Mouse (Mus musculus) lung, adult 2 months (tissue): Measurements from ENCODE around the gene Rcan2. TPM values are rescaled to one million over a fixed set of nuclear protein-coding genes. Genes with fewer than 3 reads are reported as not detected.

ENCODE experiments used
- DNase-seq: peaks from one replicate; pipeline ENCODE4 v3.0.0; 2022
- H3K4me1 ChIP-seq: fragments of 200-500 bp; 2 replicates; pipeline ENCODE4 v1.6.1; 2011; ENCODE audit warnings: low read length; ENCODE audit not compliant: control insufficient read depth, insufficient read depth
- H3K4me3 ChIP-seq: fragments of 200-500 bp; replicated peaks from 2 replicates; pipeline ENCODE3; 2011; ENCODE audit warnings: low read depth, mild to moderate bottlenecking, control low read depth, low read length; ENCODE audit errors: extremely low read depth
- CTCF ChIP-seq: fragments of 200-500 bp; IDR thresholded peaks from 2 replicates; pipeline ENCODE4 v1.5.1; 2011; ENCODE audit warnings: mild to moderate bottlenecking, low read length, control low read depth; ENCODE audit not compliant: insufficient read depth
- POLR2A ChIP-seq: fragments of 200-500 bp; IDR thresholded peaks from 2 replicates; pipeline ENCODE4 v1.6.1; 2011; ENCODE audit warnings: low read depth, mild to moderate bottlenecking, control low read depth, low read length, borderline replicate concordance; ENCODE audit errors: extremely low read depth
- WGBS: fragments of 180-500 bp; shearing (Covaris S2); methylation state at CpG from one replicate; pipeline ENCODE4 v1.1.7; 2018; 5-methylcytosine and 5-hydroxymethylcytosine counted together
- polyA plus RNA-seq: library from polyadenylated mRNA; depleted of rRNA; stranded (reverse); fragments of >200 nt; gene quantifications from 2 replicates; pipeline ENCODE4 v1.2.3, GENCODE M21; 2012

The Rcan2 gene
- polyA plus RNA-seq, 1 experiment: 19.4 TPM

- 60% methylated on average over 2 of the region's 2 CpGs for WGBS
- TF ChIP-seq CTCF: no peak
- TF ChIP-seq POLR2A: no peak
- H3K4me3 ChIP-seq: no peak overlapping the region
- DNase-seq: no peak
- no peaks in the 10 kb centered on the region for H3K4me1 ChIP-seq
Measured at GRCm38 (mm10) chr17:44025011-44025410, 223.9 kb downstream of the Rcan2 start.

GRCm38 (mm10) chr17:44025935-44026334 lies 224.8 kb downstream of the Rcan2 start:
- no peak overlapping the region for H3K4me3 ChIP-seq
- DNase-seq: no peak
- 58% methylated on average over 6 of the region's 6 CpGs for WGBS
- TF ChIP-seq CTCF: no peak
- no peak for TF ChIP-seq POLR2A
- no peaks in the 10 kb centered on the region for H3K4me1 ChIP-seq

GRCm38 (mm10) chr17:44026378-44026777 lies 225.2 kb downstream of the Rcan2 start:
- no peak for DNase-seq
- TF ChIP-seq POLR2A: no peak
- TF ChIP-seq CTCF: no peak
- WGBS: 40% methylated on average over 5 of the region's 5 CpGs
- Histone ChIP-seq H3K4me1 (no peaks in the 10 kb centered on the region), H3K4me3 (no peak overlapping the region)

GRCm38 (mm10) chr17:44026786-44027185 lies 225.6 kb downstream of the Rcan2 start:
- no peaks in the 10 kb centered on the region for H3K4me1 ChIP-seq
- TF ChIP-seq CTCF (no peak), POLR2A (no peak)
- DNase-seq: no peak
- H3K4me3 ChIP-seq: no peak overlapping the region

- TF ChIP-seq POLR2A (no peak), CTCF (no peak)
- no peak for DNase-seq
- 82% methylated on average over 9 of the region's 9 CpGs for WGBS
- Histone ChIP-seq H3K4me1 (no peaks in the 10 kb centered on the region), H3K4me3 (no peak overlapping the region)
Measured at GRCm38 (mm10) chr17:44027311-44027710, 226.2 kb downstream of the Rcan2 start.

GRCm38 (mm10) chr17:44029616-44030015 lies 228.5 kb downstream of the Rcan2 start:
- TF ChIP-seq POLR2A: no peak
- no peak for TF ChIP-seq CTCF
- H3K4me1 ChIP-seq: no peaks in the 10 kb centered on the region
- DNase-seq: no peak
- no peak overlapping the region for H3K4me3 ChIP-seq
- WGBS: 32% methylated on average over 5 of the region's 5 CpGs

GRCm38 (mm10) chr17:44030776-44031587 lies 229.8 kb downstream of the Rcan2 start:
- TF ChIP-seq POLR2A: no peak
- no peak for TF ChIP-seq CTCF
- DNase-seq: no peak
- WGBS: 71% methylated on average over 3 of the region's 3 CpGs
- no peak overlapping the region for H3K4me3 ChIP-seq
- no peaks in the 10 kb centered on the region for H3K4me1 ChIP-seq

- Histone ChIP-seq H3K4me1 (no peaks in the 10 kb centered on the region), H3K4me3 (no peak overlapping the region)
- WGBS: 94% methylated on average over 1 of the region's 1 CpGs
- TF ChIP-seq POLR2A (no peak), CTCF (no peak)
- no peak for DNase-seq
Measured at GRCm38 (mm10) chr17:44035005-44035404, 233.9 kb downstream of the Rcan2 start.

- whole genome bisulfite sequencing: 66% methylated on average over 9 of the region's 9 CpGs
- TF ChIP-seq POLR2A: no peak
- no peak for TF ChIP-seq CTCF
- H3K4me1 ChIP-seq: no peaks in the 10 kb centered on the region
- DNase-seq: no peak
- no peak overlapping the region for H3K4me3 ChIP-seq
Measured at GRCm38 (mm10) chr17:44038656-44039055, 237.5 kb downstream of the Rcan2 start.

- DNase-seq: no peak
- Histone ChIP-seq H3K4me1 (no peaks in the 10 kb centered on the region), H3K4me3 (no peak overlapping the region)
- no peak for TF ChIP-seq CTCF
- no peak for TF ChIP-seq POLR2A
- 93% methylated on average over 2 of the region's 2 CpGs for WGBS
Measured at GRCm38 (mm10) chr17:44040449-44040848, 239.3 kb downstream of the Rcan2 start.
